In genomic region chr12:86539511-86539910, GRCm38 (mm10) we compare ENCODE assay signal across 20 mouse cellular contexts.
"Had no signal": no experiment of that assay in that cellular context is flagged by ENCODE, and none has a peak within 500 bp of the region (broad histone marks: within the 10 kb centered on the region; RNA-seq: fewer than 3 reads in every experiment).

No protein-coding gene starts in this region.

- ATAC-seq: lung, postnatal 0 days; midbrain, embryonic 13.5 days; midbrain, embryonic 16.5 days had no signal

- DNase-seq: lung, adult 2 months; lung, postnatal 14 days; retina, postnatal 1 day; right cerebral cortex, adult 18-20 months; right cerebral cortex, postnatal 25 days; right cerebral cortex, postnatal 4 days; spleen, adult 18-20 months; thymus, adult 18-20 months; thymus, postnatal 14 days; thymus, postnatal 36 days had no signal

- H3K4me3 ChIP-seq: lung, embryonic 15.5 days; megakaryocyte, embryonic 14.5 days; midbrain, embryonic 13.5 days; myocyte; neural tube, embryonic 13.5 days; neural tube, embryonic 15.5 days had no signal

- H3K27ac ChIP-seq: lung, embryonic 15.5 days; macrophage; midbrain, embryonic 13.5 days; neural tube, embryonic 13.5 days; neural tube, embryonic 15.5 days had no signal

- H3K4me1 ChIP-seq: lung, embryonic 15.5 days; megakaryocyte, embryonic 14.5 days; neural tube, embryonic 13.5 days; neural tube, embryonic 15.5 days had no signal

- H3K36me3 ChIP-seq: lung, embryonic 15.5 days; midbrain, embryonic 13.5 days; neural tube, embryonic 13.5 days; neural tube, embryonic 15.5 days had no signal

- H3K4me2 ChIP-seq: lung, embryonic 15.5 days; midbrain, embryonic 11.5 days; midbrain, embryonic 13.5 days; neural tube, embryonic 13.5 days; neural tube, embryonic 15.5 days had no signal

- H3K9me3 ChIP-seq: lung, embryonic 15.5 days; midbrain, embryonic 13.5 days; neural tube, embryonic 13.5 days; neural tube, embryonic 15.5 days had no signal

- H3K27me3 ChIP-seq: lung, embryonic 15.5 days; midbrain, embryonic 13.5 days; neural tube, embryonic 13.5 days; neural tube, embryonic 15.5 days had no signal

- H3K9ac ChIP-seq: lung, embryonic 15.5 days; midbrain, embryonic 13.5 days; neural tube, embryonic 13.5 days; neural tube, embryonic 15.5 days had no signal
